Mouse (Mus musculus): ENCODE data around the gene Fmr1nb.
"Not testable (repeated sequence)": the region's sequence is repeated elsewhere in the genome, so short reads cannot be mapped to it uniquely, and the experiment has no call there.

Gene Fmr1nb

DNA sequence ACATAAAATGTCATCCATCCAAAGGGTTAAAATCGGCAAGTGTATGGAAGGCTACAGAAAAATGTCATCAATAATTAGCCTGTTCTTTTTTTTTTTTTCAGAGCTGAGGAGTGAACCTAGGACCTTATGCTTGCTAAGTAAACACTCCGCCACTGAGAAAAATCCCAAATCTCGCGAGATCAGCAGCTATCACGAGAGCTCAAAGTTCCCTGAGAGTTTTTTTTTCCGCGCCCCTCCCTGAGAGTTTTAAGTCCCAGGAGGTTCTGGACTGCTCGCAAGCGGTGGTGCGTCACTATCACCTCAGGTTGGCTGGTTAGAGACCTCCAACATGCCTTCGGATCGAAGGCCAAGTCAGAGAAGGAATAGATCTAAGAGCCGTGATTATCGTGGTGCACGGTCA lies at the start of gene Fmr1nb:
TSS of gene Fmr1nb (plus strand) at position 234 of the 400 bp plus-strand sequence.
- in situ Hi-C loops (cut with MboI) = no loop called here

DNA sequence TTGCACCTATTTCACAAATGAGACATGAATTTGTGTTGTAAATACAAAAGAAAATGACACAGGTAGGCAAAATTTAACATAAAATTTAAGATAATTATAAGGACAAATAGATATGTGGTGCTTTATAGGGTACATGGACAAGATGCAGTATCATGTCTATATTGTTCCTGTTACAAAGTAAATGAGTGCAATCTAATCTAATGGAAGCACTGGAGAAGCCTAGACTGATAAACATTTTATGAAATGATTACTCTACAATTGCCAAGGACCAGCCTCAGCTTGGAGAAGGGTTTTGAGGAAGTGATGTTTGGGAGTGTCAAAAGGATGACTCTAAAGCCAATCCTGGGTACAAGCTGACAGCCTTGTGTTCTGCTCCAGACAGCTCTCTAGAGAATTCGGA lies 24.7 kb upstream of the Fmr1nb start:
- in situ Hi-C loops (cut with MboI) = no loop called here

GRCm38 (mm10) chrX:68740088-68740487 lies 21.6 kb upstream of the Fmr1nb start:
- in situ Hi-C loops (cut with MboI) = no loop called here

DNA sequence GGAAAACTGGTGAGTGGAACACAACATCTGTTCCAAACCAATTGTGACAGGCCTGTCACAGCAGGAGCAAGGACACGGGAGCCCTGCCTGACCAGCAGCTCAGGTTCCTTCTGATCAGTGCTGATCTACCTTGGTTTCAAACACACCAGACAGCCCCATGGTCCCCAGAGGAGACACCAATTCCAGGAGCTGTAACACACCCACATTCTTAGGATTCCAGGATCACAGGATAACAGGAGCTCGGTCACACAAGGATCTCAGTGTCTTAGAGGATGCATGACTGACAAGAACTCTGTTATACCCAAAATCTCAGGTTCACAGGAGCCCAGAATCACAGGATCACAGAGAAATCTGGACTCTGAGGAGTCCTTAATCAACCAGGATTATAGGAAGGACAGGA lies 58.8 kb downstream of the Fmr1nb start:
- in situ Hi-C loops (cut with MboI) = not testable (repeated sequence)

GRCm38 (mm10) chrX:68821059-68821458 lies 59.4 kb downstream of the Fmr1nb start, which contains the start of gene Gm14698:
Gm14698 (plus strand) TSS chrX:68821093.
- in situ Hi-C loops (cut with MboI) = not testable (repeated sequence)

GRCm38 (mm10) chrX:68839548-68840444 lies 78.2 kb downstream of the Fmr1nb start:
- in situ Hi-C loops (cut with MboI) = no loop called here
